Mouse (Mus musculus) stomach, embryonic 15.5 days (tissue): Measurements from ENCODE around the gene Uqcc2. TPM values are rescaled to one million over a fixed set of nuclear protein-coding genes. Genes with fewer than 3 reads are reported as not detected.
A peak's percentile ranks its signal among the peaks of the same experiment; 100 is the strongest.

Experiments used
- ATAC-seq: fragments of 200-750 bp; cut with Nextera tagmentation; 2 replicates; pipeline ENCODE4 v1.8.0; 2017; ENCODE audit warnings: low read depth, moderate number of reproducible peaks, moderate TSS enrichment; ENCODE audit not compliant: insufficient read depth, low FRiP score
- H3K27ac ChIP-seq: fragments of 300-500 bp; sonication (generic); 2 replicates; pipeline ENCODE4 v1.5.1; 2015; ENCODE audit warnings: mild to moderate bottlenecking, inconsistent platforms
- H3K27me3 ChIP-seq: fragments of 300-500 bp; sonication (generic); replicated peaks from 2 replicates; pipeline ENCODE4 v1.6.1; 2015; ENCODE audit warnings: inconsistent platforms
- H3K36me3 ChIP-seq: fragments of 300-500 bp; sonication (generic); 2 replicates; pipeline ENCODE4 v1.6.1; 2015; ENCODE audit warnings: inconsistent platforms
- H3K4me1 ChIP-seq: fragments of 300-500 bp; sonication (generic); 2 replicates; pipeline ENCODE4 v1.6.1; 2015; ENCODE audit warnings: inconsistent platforms
- H3K4me2 ChIP-seq: fragments of 300-500 bp; sonication (generic); 2 replicates; pipeline ENCODE4 v1.6.1; 2015; ENCODE audit warnings: mild to moderate bottlenecking, inconsistent platforms
- H3K4me3 ChIP-seq: fragments of 300-500 bp; sonication (generic); replicated peaks from 2 replicates; pipeline ENCODE4 v1.5.1; 2015; ENCODE audit warnings: inconsistent platforms
- H3K9ac ChIP-seq: fragments of 300-500 bp; sonication (generic); 2 replicates; pipeline ENCODE4 v1.6.1; 2015; ENCODE audit warnings: inconsistent platforms
- H3K9me3 ChIP-seq: fragments of 300-500 bp; sonication (generic); 2 replicates; pipeline ENCODE4 v1.6.1; 2016; ENCODE audit warnings: inconsistent platforms
- WGBS: fragments of 180-500 bp; shearing (Covaris S2); methylation state at CpG from one replicate; pipeline ENCODE4 v1.1.7; 2015; 5-methylcytosine and 5-hydroxymethylcytosine counted together
- polyA plus RNA-seq: library from polyadenylated mRNA; unstranded; fragments of >200 nt; fragmentation: Nextera tagmentation; extraction: Ambion mirVana; gene quantifications from 2 replicates; pipeline ENCODE4 v1.2.1, GENCODE M21; 2015

Gene Uqcc2
- polyA plus RNA-seq, 1 experiment from 2014 or later = 309 TPM

- Histone ChIP-seq H3K36me3 (peaks cover 19% of the 10 kb centered on the region; the same call in 1 of the 2 replicates), H3K4me2 (no peak overlapping the region), H3K27ac (no peak overlapping the region), H3K27me3 (no peaks in the 10 kb centered on the region), H3K9me3 (no peaks in the 10 kb centered on the region), H3K9ac (no peak overlapping the region), H3K4me3 (no peak overlapping the region), H3K4me1 (peaks cover 2% of the 10 kb centered on the region; the same call in 1 of the 2 replicates)
- WGBS = 37% methylated on average over 12 of the region's 12 CpGs
- ATAC-seq = no peak
Observed at GRCm38 (mm10) chr17:27087426-27087825, 46.3 kb downstream of the Uqcc2 start.

GRCm38 (mm10) chr17:27085676-27086075, 48.0 kb downstream of the Uqcc2 start:
- Histone ChIP-seq H3K4me1 (peaks cover 2% of the 10 kb centered on the region; the same call in 1 of the 2 replicates), H3K27me3 (no peaks in the 10 kb centered on the region), H3K9ac (no peak overlapping the region), H3K36me3 (0 out of 2 replicates have a peak, but pooled peaks cover 16% of the 10 kb centered on the region), H3K4me3 (no peak overlapping the region), H3K27ac (no peak overlapping the region), H3K4me2 (no peak overlapping the region), H3K9me3 (no peaks in the 10 kb centered on the region)
- WGBS = 70% methylated on average over 2 of the region's 2 CpGs
- no peak for ATAC-seq

GRCm38 (mm10) chr17:27083601-27084000, 50.1 kb downstream of the Uqcc2 start:
- H3K9ac ChIP-seq = no peak overlapping the region
- no peak overlapping the region for H3K4me3 ChIP-seq
- H3K9me3 ChIP-seq = no peaks in the 10 kb centered on the region
- H3K27me3 ChIP-seq = no peaks in the 10 kb centered on the region
- 61% methylated on average over 9 of the region's 9 CpGs for WGBS
- ATAC-seq = 0 out of 2 replicates have a peak, but pooled peaks have one; percentile 12
- H3K36me3 ChIP-seq = 0 out of 2 replicates have a peak, but pooled peaks cover 3% of the 10 kb centered on the region
- H3K4me2 ChIP-seq = no peak overlapping the region
- peak overlapping the region; percentile 48; the same call in 1 of the 2 replicates for H3K27ac ChIP-seq
- H3K4me1 ChIP-seq = peaks cover 12% of the 10 kb centered on the region; the same call in 1 of the 2 replicates

GRCm38 (mm10) chr17:27082796-27083195, 50.9 kb downstream of the Uqcc2 start:
- Histone ChIP-seq H3K9ac (no peak overlapping the region), H3K4me2 (no peak overlapping the region), H3K27ac (no peak overlapping the region), H3K27me3 (no peaks in the 10 kb centered on the region), H3K4me3 (no peak overlapping the region), H3K36me3 (0 out of 2 replicates have a peak, but pooled peaks cover 6% of the 10 kb centered on the region), H3K4me1 (peaks cover 12% of the 10 kb centered on the region; the same call in 1 of the 2 replicates), H3K9me3 (no peaks in the 10 kb centered on the region)
- 54% methylated on average over 8 of the region's 8 CpGs for WGBS
- no peak for ATAC-seq

GRCm38 (mm10) chr17:27081868-27082267, 51.8 kb downstream of the Uqcc2 start:
- WGBS = 61% methylated on average over 5 of the region's 5 CpGs
- peaks cover 12% of the 10 kb centered on the region; the same call in 1 of the 2 replicates for H3K4me1 ChIP-seq
- no peak overlapping the region for H3K4me2 ChIP-seq
- no peak overlapping the region for H3K4me3 ChIP-seq
- no peaks in the 10 kb centered on the region for H3K9me3 ChIP-seq
- H3K27ac ChIP-seq = peak overlapping the region; percentile 36; the same call in 1 of the 2 replicates
- H3K9ac ChIP-seq = no peak overlapping the region
- no peak for ATAC-seq
- H3K27me3 ChIP-seq = no peaks in the 10 kb centered on the region
- H3K36me3 ChIP-seq = 0 out of 2 replicates have a peak, but pooled peaks cover 6% of the 10 kb centered on the region

- H3K4me1 ChIP-seq = peaks cover 24% of the 10 kb centered on the region
- ATAC-seq = no peak
- 81% methylated on average over 6 of the region's 6 CpGs for WGBS
Observed at GRCm38 (mm10) chr17:27078499-27078898, 55.2 kb downstream of the Uqcc2 start.

GRCm38 (mm10) chr17:27077920-27078319, 55.8 kb downstream of the Uqcc2 start:
- ATAC-seq = no peak
- Histone ChIP-seq H3K4me2 (no peak overlapping the region), H3K36me3 (0 out of 2 replicates have a peak, but pooled peaks cover 3% of the 10 kb centered on the region), H3K9me3 (no peaks in the 10 kb centered on the region), H3K27me3 (no peaks in the 10 kb centered on the region), H3K9ac (no peak overlapping the region), H3K27ac (no peak overlapping the region), H3K4me3 (no peak overlapping the region), H3K4me1 (peaks cover 22% of the 10 kb centered on the region)
- 78% methylated on average over 6 of the region's 6 CpGs for WGBS

More at GRCm38 (mm10) chr17:27078499-27078898, 55.2 kb downstream of the Uqcc2 start:
- H3K9me3 ChIP-seq = no peaks in the 10 kb centered on the region
- H3K4me2 ChIP-seq = no peak overlapping the region
- H3K9ac ChIP-seq = no peak overlapping the region
- H3K36me3 ChIP-seq = 0 out of 2 replicates have a peak, but pooled peaks cover 3% of the 10 kb centered on the region
- no peaks in the 10 kb centered on the region for H3K27me3 ChIP-seq
- H3K4me3 ChIP-seq = no peak overlapping the region
- H3K27ac ChIP-seq = no peak overlapping the region

- no peak overlapping the region for H3K4me3 ChIP-seq
- WGBS = 94% methylated on average over 7 of the region's 7 CpGs
- H3K36me3 ChIP-seq = 0 out of 2 replicates have a peak, but pooled peaks cover 3% of the 10 kb centered on the region
Observed at GRCm38 (mm10) chr17:27077133-27077532, 56.6 kb downstream of the Uqcc2 start.

GRCm38 (mm10) chr17:27074849-27075745, 58.6 kb downstream of the Uqcc2 start:
- 71% methylated on average over 17 of the region's 17 CpGs for WGBS
- Histone ChIP-seq H3K27me3 (no peaks in the 10 kb centered on the region), H3K27ac (peak overlapping the region; percentile 64), H3K9ac (no peak overlapping the region), H3K9me3 (no peaks in the 10 kb centered on the region), H3K4me2 (no peak overlapping the region), H3K4me1 (peaks cover 17% of the 10 kb centered on the region), H3K4me3 (no peak overlapping the region), H3K36me3 (0 out of 2 replicates have a peak, but pooled peaks cover 3% of the 10 kb centered on the region)
- peak; percentile 40; the same call in 1 of the 2 replicates for ATAC-seq

More at GRCm38 (mm10) chr17:27077133-27077532, 56.6 kb downstream of the Uqcc2 start:
- H3K27me3 ChIP-seq = no peaks in the 10 kb centered on the region
- H3K4me1 ChIP-seq = peaks cover 22% of the 10 kb centered on the region
- no peaks in the 10 kb centered on the region for H3K9me3 ChIP-seq
- no peak overlapping the region for H3K9ac ChIP-seq
- no peak overlapping the region for H3K27ac ChIP-seq
- H3K4me2 ChIP-seq = no peak overlapping the region
- ATAC-seq = no peak

- Histone ChIP-seq H3K9me3 (no peaks in the 10 kb centered on the region), H3K4me1 (peaks cover 21% of the 10 kb centered on the region), H3K27ac (peak overlapping the region; percentile 64), H3K9ac (no peak overlapping the region), H3K4me2 (no peak overlapping the region), H3K4me3 (no peak overlapping the region), H3K36me3 (0 out of 2 replicates have a peak, but pooled peaks cover 3% of the 10 kb centered on the region), H3K27me3 (no peaks in the 10 kb centered on the region)
- 0 out of 2 replicates have a peak, but pooled peaks have one; percentile 24 for ATAC-seq
- WGBS = 57% methylated on average over 6 of the region's 6 CpGs
Observed at GRCm38 (mm10) chr17:27074236-27074635, 59.5 kb downstream of the Uqcc2 start.

GRCm38 (mm10) chr17:27073778-27074177, 59.9 kb downstream of the Uqcc2 start:
- Histone ChIP-seq H3K4me2 (no peak overlapping the region), H3K27me3 (no peaks in the 10 kb centered on the region), H3K36me3 (0 out of 2 replicates have a peak, but pooled peaks cover 3% of the 10 kb centered on the region), H3K4me3 (no peak overlapping the region), H3K4me1 (peaks cover 22% of the 10 kb centered on the region), H3K9ac (no peak overlapping the region), H3K27ac (no peak overlapping the region; the same call in 1 of the 2 replicates), H3K9me3 (no peaks in the 10 kb centered on the region)
- ATAC-seq = peak; percentile 5; the same call in 1 of the 2 replicates
- 70% methylated on average over 9 of the region's 9 CpGs for WGBS
